Mouse (Mus musculus) neural tube, embryonic 12.5 days (tissue): Measurements from ENCODE around the gene Mpp6. TPM values are rescaled to one million over a fixed set of nuclear protein-coding genes. Genes with fewer than 3 reads are reported as not detected.

ENCODE experiments used
- ATAC-seq: fragments of 200-750 bp; cut with Nextera tagmentation; 2 replicates; pipeline ENCODE4 v1.8.0; 2017; ENCODE audit warnings: low read depth, mild to moderate bottlenecking, moderate TSS enrichment, moderate library complexity; ENCODE audit not compliant: low FRiP score
- H3K27ac ChIP-seq: fragments of 300-500 bp; sonication (generic); 2 replicates; pipeline ENCODE4 v1.5.1; 2016
- H3K27me3 ChIP-seq: fragments of 300-500 bp; sonication (generic); replicated peaks from 2 replicates; pipeline ENCODE4 v1.6.1; 2016; ENCODE audit warnings: mild to moderate bottlenecking
- H3K36me3 ChIP-seq: fragments of 300-500 bp; sonication (generic); 2 replicates; pipeline ENCODE4 v1.6.1; 2016; ENCODE audit warnings: mild to moderate bottlenecking
- H3K4me1 ChIP-seq: fragments of 300-500 bp; sonication (generic); 2 replicates; pipeline ENCODE4 v1.6.1; 2016
- H3K4me2 ChIP-seq: fragments of 300-500 bp; sonication (generic); replicated peaks from 2 replicates; pipeline ENCODE4 v1.6.1; 2016; ENCODE audit warnings: mild to moderate bottlenecking
- H3K4me3 ChIP-seq: fragments of 300-500 bp; sonication (generic); 2 replicates; pipeline ENCODE4 v1.5.1; 2016
- H3K9ac ChIP-seq: fragments of 300-500 bp; sonication (generic); 2 replicates; pipeline ENCODE4 v1.6.1; 2016; ENCODE audit warnings: mild to moderate bottlenecking
- H3K9me3 ChIP-seq: fragments of 300-500 bp; sonication (generic); 2 replicates; pipeline ENCODE4 v1.6.1; 2016; ENCODE audit warnings: mild to moderate bottlenecking
- WGBS: fragments of 180-500 bp; shearing (Covaris S2); methylation state at CpG from one replicate; pipeline ENCODE4 v1.1.7; 2016; 5-methylcytosine and 5-hydroxymethylcytosine counted together
- polyA plus RNA-seq: library from polyadenylated mRNA; unstranded; fragments of >200 nt; fragmentation: Nextera tagmentation; extraction: Ambion mirVana; gene quantifications from 2 replicates; pipeline ENCODE4 v1.2.1, GENCODE M21; 2016

Gene Mpp6
- polyA plus RNA-seq: 67.0 and 68.6 TPM in 2 replicates

DNA sequence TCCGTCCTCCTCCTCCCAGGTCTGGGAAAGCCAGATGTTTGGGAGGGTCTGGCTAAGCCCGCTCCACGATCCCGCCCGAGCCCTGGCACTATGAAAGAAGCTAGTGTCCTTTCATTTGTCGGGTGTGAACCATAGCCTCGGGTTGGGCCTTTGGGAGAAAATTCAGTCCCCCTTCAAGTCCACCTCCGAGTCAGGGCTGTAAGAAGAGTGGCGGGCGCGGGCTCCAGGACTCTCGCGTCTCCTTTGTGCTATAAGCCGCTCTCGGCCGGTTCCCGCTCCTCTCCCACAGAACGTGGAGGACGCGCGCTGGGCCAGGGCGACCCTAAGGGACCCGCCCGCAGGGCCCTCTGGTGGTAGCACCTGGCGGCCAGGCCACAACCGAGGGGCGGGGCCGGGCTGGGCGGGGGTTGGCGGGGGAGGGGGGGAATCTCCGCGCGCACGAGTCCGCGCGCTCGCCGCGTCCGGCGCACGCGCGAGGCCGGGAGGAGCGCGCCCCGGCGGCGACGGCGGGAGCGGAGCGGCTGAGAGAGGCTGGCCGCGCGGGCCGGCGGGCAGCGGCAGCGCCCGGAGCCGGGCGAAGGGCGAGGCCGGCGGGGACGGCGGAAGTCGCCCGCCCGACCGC lies at the start of gene Mpp6:
Gene Mpp6, plus strand, starts transcription at position 485 of the 622 bp plus-strand sequence.
- Histone ChIP-seq H3K4me3 (peak within 1 kb of the TSS; percentile 89), H3K27ac (peak within 1 kb of the TSS; percentile 80; the same call in 1 of the 2 replicates), H3K4me1 (peaks cover 9% of the 10 kb centered on the region), H3K9ac (peak within 1 kb of the TSS; percentile 90), H3K4me2 (peak within 1 kb of the TSS; percentile 76), H3K9me3 (no peaks in the 10 kb centered on the region), H3K36me3 (no peaks in the 10 kb centered on the region), H3K27me3 (no peaks in the 10 kb centered on the region)
- under 1% methylated on average over 71 of the region's 74 CpGs for whole genome bisulfite sequencing
- peak; percentile 94 for ATAC-seq

DNA sequence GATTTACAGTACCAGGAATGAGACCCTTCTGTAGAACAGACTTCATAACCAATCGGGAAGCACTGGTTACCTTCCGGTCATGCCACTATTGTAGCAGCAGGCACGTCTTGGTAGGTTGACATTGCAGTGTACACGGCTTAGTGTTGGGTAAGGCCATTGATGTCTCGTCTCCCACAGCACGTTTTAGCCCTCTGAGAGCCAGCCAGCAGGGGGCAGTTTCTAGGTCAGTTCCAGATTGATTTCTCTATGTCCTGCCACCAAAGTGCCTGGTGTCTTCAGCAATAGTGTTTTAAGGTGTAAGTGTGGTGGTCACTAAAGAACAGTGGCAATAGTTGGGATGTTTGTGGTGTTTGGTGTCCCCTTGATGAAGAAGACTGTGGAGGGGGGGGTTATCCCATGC lies 43.9 kb upstream of the Mpp6 start:
- H3K4me2 ChIP-seq: no peak overlapping the region
- no peak for ATAC-seq
- H3K4me3 ChIP-seq: no peak overlapping the region
- no peak overlapping the region for H3K9ac ChIP-seq
- no peaks in the 10 kb centered on the region for H3K36me3 ChIP-seq
- WGBS: 88% methylated on average over 6 of the region's 6 CpGs
- no peaks in the 10 kb centered on the region for H3K9me3 ChIP-seq
- H3K27me3 ChIP-seq: no peaks in the 10 kb centered on the region
- no peaks in the 10 kb centered on the region for H3K4me1 ChIP-seq
- no peak overlapping the region for H3K27ac ChIP-seq

DNA sequence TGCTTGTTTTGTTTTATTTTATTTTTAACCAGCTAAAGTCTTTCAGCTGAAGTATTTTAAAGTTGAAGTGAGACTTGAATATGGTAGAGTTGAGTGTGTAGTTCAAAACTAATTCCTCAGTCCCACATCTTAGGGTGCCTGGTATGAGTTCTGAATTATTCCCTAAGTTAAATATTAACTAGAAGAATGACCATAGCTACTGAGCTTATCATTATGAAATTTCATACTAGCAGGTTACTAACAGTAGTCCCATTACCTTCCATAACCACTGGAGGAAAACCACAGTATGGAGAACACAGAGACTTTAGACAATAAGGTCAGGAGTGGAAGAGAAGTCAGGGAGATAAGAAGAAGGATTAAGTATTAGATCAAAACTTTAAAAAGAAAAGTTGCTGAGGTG lies 41.6 kb upstream of the Mpp6 start:
- Histone ChIP-seq H3K9me3 (no peaks in the 10 kb centered on the region), H3K27ac (no peak overlapping the region), H3K4me1 (no peaks in the 10 kb centered on the region), H3K36me3 (no peaks in the 10 kb centered on the region), H3K27me3 (no peaks in the 10 kb centered on the region), H3K4me2 (no peak overlapping the region), H3K4me3 (no peak overlapping the region), H3K9ac (no peak overlapping the region)
- no peak for ATAC-seq

DNA sequence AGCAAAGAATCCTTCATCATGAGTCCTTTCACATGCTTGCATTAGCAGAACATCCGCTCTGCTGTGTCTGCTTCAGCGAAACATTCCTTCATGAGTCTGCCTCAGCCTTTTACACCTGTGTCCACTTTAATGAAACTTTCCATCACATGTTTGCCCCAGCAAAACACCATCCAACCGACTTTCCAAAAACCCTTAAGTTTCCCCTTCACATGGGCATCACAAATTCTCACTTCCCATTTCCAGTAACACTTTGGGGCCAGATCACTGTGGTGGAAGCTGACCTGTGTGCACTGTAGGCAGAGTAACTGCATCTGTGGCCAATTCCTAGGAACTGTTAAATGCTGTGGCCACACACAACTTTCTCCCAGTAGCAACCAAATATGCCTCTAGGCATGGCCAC lies 34.8 kb upstream of the Mpp6 start:
- 91% methylated on average over 3 of the region's 3 CpGs for WGBS
- Histone ChIP-seq H3K27me3 (no peaks in the 10 kb centered on the region), H3K36me3 (no peaks in the 10 kb centered on the region), H3K9me3 (no peaks in the 10 kb centered on the region), H3K4me1 (no peaks in the 10 kb centered on the region), H3K27ac (no peak overlapping the region), H3K4me3 (no peak overlapping the region), H3K4me2 (no peak overlapping the region), H3K9ac (no peak overlapping the region)
- ATAC-seq: no peak

DNA sequence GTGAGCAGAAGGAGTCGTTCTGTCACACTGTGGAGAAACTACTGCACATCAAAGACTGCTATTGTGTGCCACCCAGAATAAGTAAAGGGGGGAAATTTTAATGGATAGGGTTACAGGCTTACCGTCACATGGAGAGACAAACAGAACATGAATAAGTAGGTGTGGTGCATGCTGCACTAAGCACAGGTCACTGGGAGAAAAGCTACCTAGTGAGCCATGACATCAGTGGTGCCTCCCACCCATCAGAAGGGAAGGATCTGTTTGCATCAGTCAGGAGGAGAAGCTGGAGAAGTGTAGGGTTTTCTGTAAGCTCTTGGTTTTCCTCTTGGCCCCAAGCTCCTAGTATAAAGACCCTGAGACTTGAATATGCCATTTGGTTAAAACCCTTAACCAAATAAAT lies 33.6 kb upstream of the Mpp6 start:
- no peaks in the 10 kb centered on the region for H3K9me3 ChIP-seq
- H3K27ac ChIP-seq: no peak overlapping the region
- no peak overlapping the region for H3K4me3 ChIP-seq
- H3K27me3 ChIP-seq: no peaks in the 10 kb centered on the region
- no peaks in the 10 kb centered on the region for H3K4me1 ChIP-seq
- no peak overlapping the region for H3K9ac ChIP-seq
- 55% methylated on average over 2 of the region's 2 CpGs for WGBS
- no peak overlapping the region for H3K4me2 ChIP-seq
- no peak for ATAC-seq
- H3K36me3 ChIP-seq: no peaks in the 10 kb centered on the region

DNA sequence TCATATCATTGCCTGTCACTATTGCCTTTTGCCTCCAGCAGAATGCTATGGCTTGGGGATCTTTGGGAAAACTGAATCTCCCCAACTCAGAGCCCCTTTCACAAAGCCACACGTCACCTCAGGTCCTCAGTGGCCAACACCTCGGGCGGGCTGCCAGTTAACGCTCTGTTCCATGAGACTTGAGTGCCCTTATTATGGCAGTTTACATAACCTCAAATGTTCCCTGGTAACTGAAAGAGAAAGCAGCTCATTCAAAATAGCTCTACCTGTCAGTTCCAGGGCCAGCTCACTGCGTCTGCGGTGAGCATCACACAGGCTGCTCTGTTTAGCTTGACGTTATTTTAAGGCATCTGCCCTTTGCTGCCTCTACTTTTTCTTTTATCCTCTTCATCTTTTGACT lies 29.6 kb upstream of the Mpp6 start:
- no peaks in the 10 kb centered on the region for H3K27me3 ChIP-seq
- H3K9me3 ChIP-seq: no peaks in the 10 kb centered on the region
- H3K9ac ChIP-seq: no peak overlapping the region
- 84% methylated on average over 7 of the region's 7 CpGs for WGBS
- no peaks in the 10 kb centered on the region for H3K4me1 ChIP-seq
- no peak for ATAC-seq
- H3K36me3 ChIP-seq: no peaks in the 10 kb centered on the region
- H3K4me2 ChIP-seq: no peak overlapping the region
- no peak overlapping the region for H3K4me3 ChIP-seq
- H3K27ac ChIP-seq: no peak overlapping the region

DNA sequence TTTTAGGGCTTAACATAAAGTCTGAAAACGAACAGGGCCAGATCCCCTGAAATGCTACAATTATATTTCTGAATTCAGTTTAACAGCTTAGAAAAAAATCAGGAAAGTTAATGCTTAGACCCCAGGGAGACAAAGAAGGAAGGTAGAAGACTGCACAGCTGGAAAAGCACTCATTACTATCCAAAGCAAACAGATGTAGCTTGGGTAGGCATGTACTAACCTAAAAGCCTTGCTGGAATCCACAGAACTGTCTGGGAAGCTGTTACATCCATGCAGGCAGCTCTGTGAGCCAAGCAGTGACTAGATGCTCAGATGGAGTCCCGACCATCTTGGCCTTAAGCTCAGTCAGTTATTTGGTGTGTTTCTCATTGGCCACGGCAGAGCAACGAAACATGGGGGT lies 24.8 kb upstream of the Mpp6 start:
- no peak for ATAC-seq
- H3K4me3 ChIP-seq: no peak overlapping the region
- H3K9ac ChIP-seq: no peak overlapping the region
- H3K9me3 ChIP-seq: no peaks in the 10 kb centered on the region
- H3K27ac ChIP-seq: no peak overlapping the region
- H3K4me2 ChIP-seq: no peak overlapping the region
- no peaks in the 10 kb centered on the region for H3K4me1 ChIP-seq
- no peaks in the 10 kb centered on the region for H3K27me3 ChIP-seq
- no peaks in the 10 kb centered on the region for H3K36me3 ChIP-seq
- WGBS: 76% methylated on average over 4 of the region's 4 CpGs

DNA sequence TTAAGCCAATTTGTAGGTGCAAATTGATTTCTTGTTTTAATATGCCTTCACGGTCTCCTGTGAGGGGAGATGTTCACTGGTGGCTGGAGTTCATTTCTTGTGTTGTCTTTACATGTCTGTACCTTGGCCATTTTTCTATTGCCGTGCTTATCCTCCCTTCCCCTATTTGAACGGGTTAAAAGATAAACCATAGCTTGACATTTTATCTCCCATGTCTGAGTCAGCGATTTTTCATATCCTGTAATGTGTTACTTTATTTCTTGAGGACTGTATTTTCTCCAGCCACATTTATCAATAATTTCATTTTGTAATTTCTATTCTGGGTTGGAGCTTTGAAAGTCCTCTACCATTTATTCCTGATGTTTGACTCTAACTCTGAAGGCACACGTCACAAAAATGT lies 20.7 kb upstream of the Mpp6 start:
- Histone ChIP-seq H3K27me3 (no peaks in the 10 kb centered on the region), H3K9me3 (no peaks in the 10 kb centered on the region), H3K4me2 (no peak overlapping the region), H3K4me1 (no peaks in the 10 kb centered on the region), H3K36me3 (no peaks in the 10 kb centered on the region), H3K4me3 (no peak overlapping the region), H3K9ac (no peak overlapping the region), H3K27ac (no peak overlapping the region)
- no peak for ATAC-seq
- 89% methylated on average over 5 of the region's 5 CpGs for whole genome bisulfite sequencing

DNA sequence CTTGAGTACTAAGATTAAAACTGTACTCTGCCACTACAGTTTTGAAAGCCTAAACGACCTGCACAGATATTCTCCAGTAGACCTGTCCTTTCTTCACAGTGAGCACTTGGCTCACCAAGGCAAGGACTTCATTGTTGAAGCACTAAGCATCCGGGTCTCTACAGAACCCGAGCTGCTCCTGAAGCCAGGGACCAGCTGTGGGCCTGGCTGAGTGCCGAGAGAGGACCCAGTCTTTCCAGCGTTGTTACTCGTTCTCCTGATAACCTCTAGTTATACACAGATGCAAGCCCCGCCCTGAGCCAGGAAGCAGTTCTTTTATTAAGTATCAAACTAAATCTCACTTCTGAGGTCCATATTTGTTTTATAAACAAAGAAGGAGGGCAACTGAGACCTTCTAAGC lies 19.8 kb upstream of the Mpp6 start:
- no peak overlapping the region for H3K4me3 ChIP-seq
- H3K4me1 ChIP-seq: no peaks in the 10 kb centered on the region
- ATAC-seq: no peak
- no peak overlapping the region for H3K27ac ChIP-seq
- WGBS: 88% methylated on average over 7 of the region's 7 CpGs
- H3K9ac ChIP-seq: no peak overlapping the region
- no peaks in the 10 kb centered on the region for H3K9me3 ChIP-seq
- no peak overlapping the region for H3K4me2 ChIP-seq
- no peaks in the 10 kb centered on the region for H3K36me3 ChIP-seq
- H3K27me3 ChIP-seq: no peaks in the 10 kb centered on the region

DNA sequence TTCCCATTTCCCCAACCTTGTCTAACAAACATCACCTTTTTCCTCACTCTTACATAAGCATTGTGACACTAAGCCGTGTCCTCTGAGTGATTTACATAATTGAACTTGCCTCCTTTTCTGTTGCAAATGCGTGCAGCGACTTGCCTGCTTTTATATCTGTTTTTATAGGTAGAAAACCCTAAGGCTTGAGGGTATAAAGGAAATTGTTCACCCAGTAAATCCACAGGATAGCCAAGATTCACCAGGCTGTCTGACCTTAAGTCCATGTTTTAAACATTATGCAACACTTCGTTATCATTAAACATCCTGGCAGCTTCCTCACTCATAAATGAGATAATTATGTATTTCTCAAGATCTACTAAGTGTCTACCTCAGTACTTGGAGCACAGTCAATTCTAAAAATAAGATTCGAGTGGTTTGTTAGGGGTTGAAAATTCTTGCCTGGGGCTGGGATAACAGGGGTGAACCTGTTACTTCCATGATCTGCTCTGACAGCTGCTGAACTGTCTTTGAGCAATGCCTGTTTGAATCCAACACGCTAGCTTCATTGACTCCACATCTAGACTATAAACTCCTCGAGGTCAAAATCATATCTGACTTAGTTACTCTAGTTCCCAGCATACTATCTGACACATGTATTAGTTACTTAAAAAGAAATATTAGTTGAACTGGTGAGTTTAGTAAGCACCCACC lies 18.4 kb upstream of the Mpp6 start:
- H3K4me1 ChIP-seq: no peaks in the 10 kb centered on the region
- no peak overlapping the region for H3K9ac ChIP-seq
- no peaks in the 10 kb centered on the region for H3K27me3 ChIP-seq
- no peak overlapping the region for H3K4me2 ChIP-seq
- no peaks in the 10 kb centered on the region for H3K36me3 ChIP-seq
- ATAC-seq: no peak
- no peaks in the 10 kb centered on the region for H3K9me3 ChIP-seq
- no peak overlapping the region for H3K27ac ChIP-seq
- 70% methylated on average over 7 of the region's 7 CpGs for WGBS
- no peak overlapping the region for H3K4me3 ChIP-seq

DNA sequence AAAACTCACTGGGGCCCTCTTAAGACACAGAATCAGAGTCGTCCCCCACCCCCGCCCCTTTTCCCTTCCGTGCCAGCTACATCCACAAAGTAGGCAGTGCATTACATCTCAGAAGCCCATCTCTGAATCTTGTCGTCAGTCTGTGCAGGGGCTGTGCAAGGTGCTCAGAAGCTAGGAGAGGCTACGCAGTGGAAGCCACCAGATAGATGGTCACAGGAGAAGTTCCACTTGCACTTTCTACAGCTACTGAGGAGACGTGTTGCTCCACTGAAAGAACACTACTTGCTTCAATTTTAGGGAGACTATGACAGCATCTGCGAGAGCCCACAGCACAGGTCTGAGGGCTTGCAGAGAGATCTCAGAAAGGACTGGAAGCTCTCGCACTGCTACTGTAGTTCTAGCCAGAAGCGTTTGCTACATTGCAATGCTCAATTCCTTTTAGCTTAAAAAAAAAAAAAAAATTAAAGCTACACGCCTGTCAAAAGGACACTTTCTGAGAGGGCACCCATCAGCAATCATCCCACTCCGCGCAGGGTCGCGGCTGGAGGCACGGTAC lies 762 bp upstream of the Mpp6 start:
- peak; percentile 26; the same call in 1 of the 2 replicates for ATAC-seq
- Histone ChIP-seq H3K4me1 (peaks cover 9% of the 10 kb centered on the region), H3K4me3 (peak overlapping the region; percentile 89), H3K27ac (0 out of 2 replicates have a peak overlapping the region, but pooled peaks have one; percentile 80), H3K36me3 (no peaks in the 10 kb centered on the region), H3K9me3 (no peaks in the 10 kb centered on the region), H3K27me3 (no peaks in the 10 kb centered on the region), H3K4me2 (peak overlapping the region; percentile 76), H3K9ac (peak overlapping the region; percentile 90)
- WGBS: 3% methylated on average over 15 of the region's 15 CpGs

DNA sequence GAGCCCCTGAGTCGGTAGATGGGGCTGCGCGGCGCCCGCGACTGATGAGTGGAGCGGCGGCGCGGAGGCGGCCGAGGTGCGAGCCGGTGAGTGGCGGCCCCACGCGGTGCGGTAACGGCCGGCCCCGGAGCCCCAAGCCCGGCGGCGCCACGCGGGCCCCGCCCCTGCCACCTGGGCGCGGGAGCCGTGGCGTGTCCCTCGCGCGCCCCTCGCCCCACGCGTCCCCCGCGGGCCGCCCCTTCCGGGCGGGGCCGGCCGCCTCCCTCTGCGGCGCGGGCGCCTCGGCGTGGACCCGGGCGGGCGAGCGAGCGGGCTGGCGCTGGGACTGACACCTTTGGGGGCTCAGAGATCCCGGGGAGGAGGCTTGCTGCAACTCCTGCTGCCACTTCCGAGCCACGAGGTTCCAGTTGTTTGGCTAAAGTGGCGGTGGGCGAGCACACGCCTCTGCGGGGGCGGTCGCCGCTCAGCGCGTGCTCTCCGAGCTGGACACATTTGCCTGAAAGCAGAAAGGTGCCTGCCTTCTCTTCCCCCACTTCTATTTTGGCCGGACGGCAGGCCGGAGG lies 419 bp downstream of the Mpp6 start:
- ATAC-seq: peak; percentile 72
- under 1% methylated on average over 63 of the region's 72 CpGs for whole genome bisulfite sequencing
- peak overlapping the region; percentile 80; the same call in 1 of the 2 replicates for H3K27ac ChIP-seq
- no peaks in the 10 kb centered on the region for H3K27me3 ChIP-seq
- peak overlapping the region; percentile 76 for H3K4me2 ChIP-seq
- peak overlapping the region; percentile 90 for H3K9ac ChIP-seq
- no peaks in the 10 kb centered on the region for H3K9me3 ChIP-seq
- peak overlapping the region; percentile 89 for H3K4me3 ChIP-seq
- H3K4me1 ChIP-seq: peaks cover 9% of the 10 kb centered on the region
- no peaks in the 10 kb centered on the region for H3K36me3 ChIP-seq
